Mouse (Mus musculus): ENCODE measurements around the gene Slc2a10.
"Not testable (repeated sequence)": the region's sequence is repeated elsewhere in the genome, so short reads cannot be mapped to it uniquely, and the experiment has no call there.

DNA sequence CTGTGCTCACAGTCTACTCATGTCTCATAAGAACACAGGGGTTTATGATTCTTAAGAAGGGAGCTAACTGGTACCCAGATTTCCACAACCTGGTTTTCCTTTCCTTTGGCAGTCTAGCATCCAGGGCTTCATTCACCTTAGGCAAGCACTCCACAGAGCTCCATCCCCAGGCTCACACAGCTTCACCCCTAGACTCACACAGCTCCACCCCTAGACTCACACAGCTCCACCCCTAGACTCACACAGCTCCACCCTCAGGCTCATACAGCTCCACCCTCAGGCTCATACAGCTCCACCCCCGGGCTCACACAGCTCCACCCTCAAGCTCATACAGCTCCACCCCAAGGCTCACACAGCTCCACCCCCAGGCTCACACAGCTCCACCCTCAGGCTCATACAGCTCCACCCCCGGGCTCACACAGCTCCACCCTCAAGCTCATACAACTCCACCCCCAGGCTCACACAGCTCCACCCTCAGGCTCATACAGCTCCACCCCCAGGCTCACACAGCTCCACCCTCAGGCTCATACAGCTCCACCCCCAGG lies 7.4 kb downstream of the Slc2a10 start:
- not testable (repeated sequence) for TF ChIP-seq POLR2A (IDR thresholded peaks at IDR 0.05; ENCODE audit: insufficient read length, low read depth); USF1 (IDR thresholded peaks at IDR 0.05; ENCODE audit: low read depth); MYOG (IDR thresholded peaks at IDR 0.05; ENCODE audit: control insufficient read depth in 1 of 3, insufficient read depth in 1 of 3, insufficient read length in 2 of 3, low read depth in 2 of 3); MAX (IDR thresholded peaks at IDR 0.05; ENCODE audit: low read depth); TCF12 (IDR thresholded peaks at IDR 0.05; ENCODE audit: insufficient read depth, poor library complexity, severe bottlenecking); SRF (IDR thresholded peaks at IDR 0.05; ENCODE audit: control insufficient read depth, insufficient read length, low read depth)

Measured in myocyte (in vitro differentiated cells).